Mouse (Mus musculus) midbrain, embryonic 11.5 days (tissue): ENCODE results near the gene Ofcc1. TPM values are rescaled to one million over a fixed set of nuclear protein-coding genes. Genes with fewer than 3 reads are reported as not detected.

ENCODE experiments used
- ATAC-seq: fragments of 200-750 bp; cut with Nextera tagmentation; 2 replicates; pipeline ENCODE4 v1.8.0; 2017; ENCODE audit warnings: moderate TSS enrichment, moderate library complexity; ENCODE audit not compliant: low FRiP score
- DNase-seq: peaks from one replicate; pipeline ENCODE4 v3.0.0; 2015; ENCODE audit warnings: low spot score; ENCODE audit errors: missing footprints
- H3K27ac ChIP-seq: fragments of 300-500 bp; sonication (generic); 2 replicates; pipeline ENCODE4 v1.5.1; 2014; ENCODE audit warnings: low read depth, low read length
- H3K27me3 ChIP-seq: fragments of 300-500 bp; sonication (generic); 2 replicates; pipeline ENCODE4 v1.6.1; 2014; ENCODE audit warnings: mild to moderate bottlenecking, low read length, moderate library complexity, mixed read lengths; ENCODE audit not compliant: control insufficient read depth, insufficient read depth
- H3K36me3 ChIP-seq: fragments of 300-500 bp; sonication (generic); 2 replicates; pipeline ENCODE4 v1.6.1; 2014; ENCODE audit warnings: mild to moderate bottlenecking, low read length, moderate library complexity, mixed read lengths; ENCODE audit not compliant: control insufficient read depth, insufficient read depth
- H3K4me1 ChIP-seq: fragments of 300-500 bp; sonication (generic); 2 replicates; pipeline ENCODE4 v1.6.1; 2014; ENCODE audit warnings: low read length; ENCODE audit not compliant: control insufficient read depth, insufficient read depth
- H3K4me2 ChIP-seq: fragments of 300-500 bp; sonication (generic); 2 replicates; pipeline ENCODE4 v1.6.1; 2014; ENCODE audit warnings: mild to moderate bottlenecking, moderate library complexity
- H3K4me3 ChIP-seq: fragments of 300-500 bp; sonication (generic); 2 replicates; pipeline ENCODE4 v1.5.1; 2014; ENCODE audit warnings: low read depth, low read length
- H3K9ac ChIP-seq: fragments of 300-500 bp; sonication (generic); 2 replicates; pipeline ENCODE4 v1.6.1; 2014; ENCODE audit warnings: low read length
- H3K9me3 ChIP-seq: fragments of 300-500 bp; sonication (generic); 2 replicates; pipeline ENCODE4 v1.6.1; 2016; ENCODE audit warnings: low read length; ENCODE audit not compliant: control insufficient read depth
- WGBS: fragments of 180-500 bp; shearing (Covaris S2); extraction: QIAGEN DNeasy Blood & Tissue Kit; methylation state at CpG from one replicate; pipeline ENCODE4 v1.1.7; 2014; 5-methylcytosine and 5-hydroxymethylcytosine counted together
- polyA plus RNA-seq: library from polyadenylated mRNA; unstranded; fragments of >200 nt; fragmentation: Nextera tagmentation; extraction: Ambion mirVana; gene quantifications from 2 replicates; pipeline ENCODE4 v1.2.1, GENCODE M21; 2014

Ofcc1 gene
- polyA plus RNA-seq, 1 experiment from 2014 or later, result not detected

DNA sequence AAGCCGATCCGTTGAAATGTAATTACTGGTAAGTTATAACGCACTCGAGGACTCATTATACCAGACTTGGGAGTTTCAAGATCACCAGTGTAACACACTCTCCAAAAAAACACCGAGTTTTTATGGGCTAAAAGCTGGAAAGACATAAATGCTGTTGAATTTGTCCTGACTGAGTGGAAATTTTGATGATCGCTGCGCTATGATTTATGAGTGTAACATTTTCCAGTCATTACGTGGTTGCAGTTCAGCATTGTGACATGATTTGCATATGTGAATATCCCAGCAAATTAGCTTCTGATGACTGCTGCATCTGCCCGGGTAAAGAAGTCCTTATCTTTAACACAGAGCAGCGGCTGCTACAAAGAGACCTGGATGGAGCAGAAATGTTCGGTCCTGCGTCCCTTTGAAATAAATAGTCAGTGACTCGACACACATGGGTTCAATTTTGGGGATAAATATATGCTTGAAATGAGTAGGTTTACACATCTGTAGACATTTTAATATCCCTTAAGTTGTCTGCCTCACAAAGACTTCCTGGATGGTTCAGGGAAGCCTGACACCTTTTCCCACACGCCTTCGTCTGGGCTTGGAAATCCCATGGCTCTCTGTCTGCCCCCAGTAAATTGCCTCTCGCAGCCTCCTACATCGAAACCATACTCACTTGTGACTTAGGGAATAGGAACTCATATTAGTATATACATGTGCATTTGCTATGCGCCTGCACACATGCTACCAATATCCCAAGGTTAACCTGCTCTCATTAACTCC is 381.8 kb downstream of the Ofcc1 start:
- DNase-seq, result no peak
- H3K4me3 ChIP-seq, result no peak overlapping the region
- H3K27ac ChIP-seq, result no peak overlapping the region
- ATAC-seq, result no peak
- no peaks in the 10 kb centered on the region for H3K9me3 ChIP-seq
- H3K9ac ChIP-seq, result no peak overlapping the region
- H3K36me3 ChIP-seq, result no peaks in the 10 kb centered on the region
- H3K4me2 ChIP-seq, result no peak overlapping the region
- H3K4me1 ChIP-seq, result no peaks in the 10 kb centered on the region
- 87% methylated on average over 18 of the region's 18 CpGs for WGBS
- H3K27me3 ChIP-seq, result no peaks in the 10 kb centered on the region

DNA sequence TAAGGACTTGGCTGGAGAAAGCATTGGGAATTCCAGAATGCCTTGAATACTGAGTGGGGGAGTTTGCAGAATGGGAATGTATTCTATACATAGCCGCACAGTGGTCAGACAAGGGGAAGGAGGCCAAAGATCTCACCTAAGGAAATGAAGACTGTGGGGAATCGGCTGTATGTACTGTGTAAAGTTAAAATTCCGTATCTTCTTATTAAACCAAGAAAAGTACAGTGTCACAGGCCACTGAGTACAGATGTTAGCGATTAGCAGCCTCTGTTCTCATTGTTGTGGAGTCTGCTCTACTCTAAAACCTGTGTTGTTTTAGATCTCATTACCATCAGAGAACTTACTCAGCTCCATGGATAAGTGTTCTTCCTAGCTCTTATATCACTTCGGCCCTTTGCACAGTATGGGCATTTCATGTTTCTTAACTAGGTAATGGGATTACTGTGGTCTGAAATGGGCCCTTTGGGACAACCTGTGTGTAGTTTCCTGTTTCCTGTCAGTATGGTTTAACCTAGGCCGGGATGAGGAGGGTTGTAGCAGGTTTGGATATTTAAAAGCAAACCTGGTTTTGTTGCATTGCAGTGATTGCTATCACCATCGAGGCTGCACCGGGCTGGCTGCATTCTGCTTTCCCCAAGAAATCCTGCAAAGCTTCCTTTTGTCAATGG is 392.8 kb downstream of the Ofcc1 start:
- no peaks in the 10 kb centered on the region for H3K4me1 ChIP-seq
- H3K4me2 ChIP-seq, result no peak overlapping the region
- H3K27me3 ChIP-seq, result no peaks in the 10 kb centered on the region
- H3K9ac ChIP-seq, result no peak overlapping the region
- no peak overlapping the region for H3K27ac ChIP-seq
- ATAC-seq (no peak), DNase-seq (no peak)
- WGBS, result 79% methylated on average over 8 of the region's 8 CpGs
- H3K4me3 ChIP-seq, result no peak overlapping the region
- H3K9me3 ChIP-seq, result no peaks in the 10 kb centered on the region
- no peaks in the 10 kb centered on the region for H3K36me3 ChIP-seq

DNA sequence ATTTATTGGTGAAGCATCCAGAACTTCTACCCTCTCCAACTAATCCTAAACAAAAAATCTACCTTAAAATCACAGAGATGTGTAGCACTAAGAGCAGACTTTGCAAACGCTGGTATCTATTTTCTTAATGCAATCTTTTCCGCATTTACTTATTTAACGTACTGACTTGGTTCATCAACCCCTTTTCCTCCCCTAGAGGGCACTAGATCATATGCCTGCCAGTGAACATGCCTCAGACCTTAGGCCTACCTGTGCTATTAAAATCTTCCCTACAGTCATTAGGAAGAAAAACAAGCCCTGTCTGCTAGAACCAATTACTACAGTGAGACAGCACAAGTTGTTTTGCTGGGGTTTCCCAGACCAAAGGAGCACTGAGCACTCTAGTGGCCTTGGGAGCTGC is 404.0 kb downstream of the Ofcc1 start:
- Histone ChIP-seq H3K4me1 (no peaks in the 10 kb centered on the region), H3K36me3 (no peaks in the 10 kb centered on the region), H3K27ac (no peak overlapping the region), H3K4me3 (no peak overlapping the region), H3K9ac (no peak overlapping the region), H3K4me2 (no peak overlapping the region), H3K27me3 (no peaks in the 10 kb centered on the region), H3K9me3 (no peaks in the 10 kb centered on the region)
- ATAC-seq (no peak), DNase-seq (no peak)
- WGBS, result 74% methylated on average over 3 of the region's 3 CpGs

DNA sequence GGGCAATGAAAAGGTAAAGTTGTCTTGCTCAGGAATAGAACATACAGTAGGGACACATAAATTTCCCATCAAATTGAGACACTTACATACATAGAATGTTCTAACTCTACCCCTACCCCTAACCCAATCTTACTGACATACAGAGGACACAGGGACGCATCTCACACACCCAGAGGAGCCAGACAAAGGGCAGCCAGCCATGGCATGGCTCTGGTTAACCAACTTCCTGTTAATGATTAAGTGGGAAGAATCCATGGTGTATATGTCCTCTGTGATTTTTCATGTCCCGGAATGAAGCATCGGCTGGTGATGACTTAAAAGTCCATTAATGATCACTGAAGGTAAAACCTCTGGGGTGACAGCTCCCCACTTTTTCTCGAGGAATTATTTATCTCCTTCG is 405.2 kb downstream of the Ofcc1 start:
- DNase-seq (no peak), ATAC-seq (no peak)
- Histone ChIP-seq H3K9me3 (no peaks in the 10 kb centered on the region), H3K9ac (no peak overlapping the region), H3K4me3 (no peak overlapping the region), H3K27ac (no peak overlapping the region), H3K27me3 (no peaks in the 10 kb centered on the region), H3K4me1 (no peaks in the 10 kb centered on the region), H3K36me3 (no peaks in the 10 kb centered on the region), H3K4me2 (no peak overlapping the region)
- WGBS, result 92% methylated on average over 5 of the region's 5 CpGs
